Mouse (Mus musculus): ENCODE measurements around the gene Pithd1.

Pithd1 gene

GRCm38 (mm10) chr4:135929405-135929804 lies 57.7 kb downstream of the Pithd1 start:
- DNase-seq (ENCODE audit: low read depth, low spot score) = no peak

GRCm38 (mm10) chr4:135928376-135928775 lies 58.7 kb downstream of the Pithd1 start:
- DNase-seq (ENCODE audit: low read depth, low spot score) = no peak

- no peak for DNase-seq (ENCODE audit: low read depth, low spot score)
These were observed 60.2 kb downstream of the Pithd1 start for GRCm38 (mm10) chr4:135926861-135927260.

GRCm38 (mm10) chr4:135926195-135926808 lies 60.8 kb downstream of the Pithd1 start:
- DNase-seq (ENCODE audit: low read depth, low spot score) = no peak

Data from forelimb bud, embryonic 11.5 days (tissue).